Mouse (Mus musculus): ENCODE measurements at regions not wholly inside any gene's neighbourhood (a gene's known extent, or its start where the extent isn't known, plus 50 kb on each side); places are given as distances from the start of the nearest gene placed in this dataset.

DNA sequence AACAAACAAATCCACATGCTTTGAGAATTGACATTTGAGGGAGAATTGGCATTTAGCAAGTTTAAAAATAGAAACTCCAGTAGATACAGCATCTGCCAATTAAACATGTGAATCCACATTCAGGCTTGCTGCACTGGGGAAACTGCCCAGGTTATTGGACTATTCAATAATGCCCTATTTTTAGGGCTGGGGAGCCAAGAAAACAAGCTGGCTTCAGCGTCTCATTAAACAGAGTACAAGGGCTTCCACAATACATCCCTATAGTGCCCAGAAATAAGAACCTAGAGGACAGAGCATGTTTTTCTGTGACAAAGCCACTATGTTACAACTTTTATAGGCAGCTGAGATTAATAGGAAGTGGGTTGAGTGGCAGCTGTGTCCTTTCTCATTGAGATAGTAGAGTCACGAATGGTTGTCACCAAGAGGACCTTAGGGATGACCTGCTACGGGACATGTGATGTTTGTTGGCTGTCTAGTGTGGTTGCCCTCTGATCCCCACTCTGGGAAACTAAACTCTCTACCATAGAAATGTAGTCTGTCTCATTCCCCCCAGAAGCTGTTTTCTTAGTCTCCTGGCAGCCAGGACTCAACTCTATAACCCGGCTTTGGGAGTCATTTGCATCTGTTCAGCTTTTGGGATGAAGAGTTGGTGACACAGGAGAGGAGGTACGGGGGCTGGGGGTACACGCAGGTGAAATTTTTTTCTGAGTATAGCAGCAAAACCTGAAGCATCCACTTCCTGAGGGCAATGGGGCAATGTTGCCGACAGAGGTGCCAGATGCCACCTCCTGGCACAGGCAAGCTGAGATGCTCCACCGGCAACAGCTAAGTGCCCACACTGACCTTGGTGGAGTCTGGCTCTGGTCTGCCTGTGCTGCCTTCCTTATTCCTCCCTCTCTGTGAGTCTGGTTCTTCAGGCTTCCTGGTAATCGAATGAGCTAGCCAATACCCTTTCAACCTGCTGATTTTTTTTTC lies 53.0 kb upstream of the Usp24 start:
- no peak overlapping the region for H3K4me3 ChIP-seq (ENCODE audit: insufficient read depth, low read length)
- no peak for TF ChIP-seq POLR2A (IDR thresholded peaks at IDR 0.05; ENCODE audit: borderline replicate concordance, low read depth, low read length)
- no peak for TF ChIP-seq CTCF (IDR thresholded peaks at IDR 0.05; ENCODE audit: low read depth, low read length)
- H3K27ac ChIP-seq (ENCODE audit: insufficient read depth, low read depth, low read length) = no peak overlapping the region
- H3K4me1 ChIP-seq (ENCODE audit: control insufficient read depth, insufficient read depth, low read length) = no peaks in the 10 kb centered on the region

All from bone marrow macrophage, adult 2 months (primary cell).